Comparison of ENCODE assay signal across 8 mouse cellular contexts in genomic region chr13:48878534-48878933, GRCm38 (mm10). TPM values are rescaled to one million over a fixed set of nuclear protein-coding genes. Genes with fewer than 3 reads are reported as not detected.
DNase-seq lines count a peak whose midpoint lies in the region; ATAC-seq and TF ChIP-seq lines count a peak whose summit lies in the region.

No protein-coding gene starts in this region.

- peaks cover 19% of the 10 kb centered on the region for H3K4me1 ChIP-seq in G1E (ENCODE audit: insufficient read depth, low read depth, low read length)
- H3K4me1 ChIP-seq in forebrain, postnatal 0 days (ENCODE audit: insufficient read depth): 0 out of 2 replicates have a peak, but pooled peaks cover 7% of the 10 kb centered on the region
- peaks cover 7% of the 10 kb centered on the region for H3K4me1 ChIP-seq in lung, embryonic 15.5 days

- no peaks in the 10 kb centered on the region for H3K27me3 ChIP-seq in G1E (ENCODE audit: insufficient read depth, low read length)
- no peaks in the 10 kb centered on the region for H3K27me3 ChIP-seq in forebrain, postnatal 0 days (ENCODE audit: insufficient read depth, low read length)
- H3K27me3 ChIP-seq in lung, embryonic 15.5 days: no peaks in the 10 kb centered on the region

- H3K36me3 ChIP-seq in G1E (replicated peaks): peaks cover 64% of the 10 kb centered on the region
- peaks cover 28% of the 10 kb centered on the region for H3K36me3 ChIP-seq in forebrain, postnatal 0 days (ENCODE audit: insufficient read depth)
- H3K36me3 ChIP-seq in lung, embryonic 15.5 days: peaks cover 26% of the 10 kb centered on the region

- DNase-seq in G1E (ENCODE audit: low spot score): peak; percentile 90
- DNase-seq in cerebellum, adult 18-20 months: peak; percentile 99
- peak; percentile 99 for DNase-seq in forebrain, postnatal 0 days
- DNase-seq in heart, postnatal 4 days: peak; percentile 99
- peak; percentile 98 to 99 for DNase-seq in layer of hippocampus, adult 8-10 months (ENCODE audit: low spot score in 2 of 2)
- peak; percentile 98 for DNase-seq in ovary, adult 18-20 months (ENCODE audit: low spot score)
- DNase-seq in thymus, postnatal 0 days (ENCODE audit: low spot score): peak; percentile 99

- peak overlapping the region; percentile 70 for H3K4me3 ChIP-seq in G1E (ENCODE audit: low read depth, low read length)
- peak overlapping the region; percentile 37 for H3K4me3 ChIP-seq in forebrain, postnatal 0 days (ENCODE audit: low read depth, low read length)
- H3K4me3 ChIP-seq in lung, embryonic 15.5 days: peak overlapping the region; percentile 41

- peak overlapping the region; percentile 70 for H3K4me2 ChIP-seq in forebrain, postnatal 0 days (ENCODE audit: low read depth)
- H3K4me2 ChIP-seq in lung, embryonic 15.5 days: peak overlapping the region; percentile 74

- peak; percentile 96 for ATAC-seq in G1E (ENCODE audit: extremely low read depth, insufficient number of reproducible peaks, low FRiP score, poor library complexity, severe bottlenecking)
- peak; percentile 100 for ATAC-seq in forebrain, postnatal 0 days
- peak; percentile 98 for ATAC-seq in lung, embryonic 15.5 days (ENCODE audit: borderline replicate concordance, extremely low read depth, low FRiP score, low TSS enrichment)

- WGBS in forebrain, postnatal 0 days: 1% methylated on average over 36 of the region's 36 CpGs
- 0% methylated on average over 36 of the region's 36 CpGs for WGBS in lung, embryonic 15.5 days

- H3K9ac ChIP-seq in forebrain, postnatal 0 days: peak overlapping the region; percentile 72
- peak overlapping the region; percentile 56 for H3K9ac ChIP-seq in lung, embryonic 15.5 days

- no peaks in the 10 kb centered on the region for H3K9me3 ChIP-seq in G1E (replicated peaks)
- no peaks in the 10 kb centered on the region for H3K9me3 ChIP-seq in forebrain, postnatal 0 days (ENCODE audit: low read length)
- no peaks in the 10 kb centered on the region for H3K9me3 ChIP-seq in lung, embryonic 15.5 days

- peak overlapping the region; percentile 90 for H3K27ac ChIP-seq in forebrain, postnatal 0 days (ENCODE audit: low read depth, low read length)
- peak overlapping the region; percentile 71 for H3K27ac ChIP-seq in lung, embryonic 15.5 days

- TF ChIP-seq CTCF in G1E (IDR thresholded peaks at IDR 0.05; ENCODE audit: low read depth, low read length): no peak
- no peak for TF ChIP-seq CTCF in forebrain, postnatal 0 days (IDR thresholded peaks at IDR 0.05; ENCODE audit: low read depth)

RNA-seq across cellular contexts. Expression of gene Phf2, which starts 7.6 kb away (rescaled TPM):
- total RNA-seq in G1E (2014; fragmentation: Nextera tagmentation) (53.7 and 59.0 TPM in 2 replicates), G1E (2017) (7.0 and 9.6 TPM in 2 replicates)
- 45.3 and 49.2 TPM in 2 replicates for polyA plus RNA-seq in G1E (2012)
- total RNA-seq in forebrain, postnatal 0 days (2014; rRNA removed): 21.5 and 30.3 TPM in 2 replicates
- 3.7 and 4.7 TPM in 2 replicates for polyA plus RNA-seq in forebrain, postnatal 0 days (2015; fragmentation: Nextera tagmentation; extraction: Ambion mirVana)
- total RNA-seq in heart, postnatal 4 days (2021): 10 to 100 TPM; 29.4 to 32.5 TPM
- total RNA-seq in layer of hippocampus, adult 8-10 months (2022): 10 to 100 TPM; 35.5 to 40.5 (median 37.5) TPM
- polyA plus RNA-seq in lung, embryonic 15.5 days (2015; fragmentation: Nextera tagmentation; extraction: Ambion mirVana): 8.0 and 8.3 TPM in 2 replicates
- 11.9 and 13.0 TPM in 2 replicates for polyA plus RNA-seq in thymus, postnatal 0 days (2015; fragmentation: Nextera tagmentation; extraction: Ambion mirVana)

Comparison
In these comparisons a context has a peak if more than half of its experiments do, and no peak if none do; other contexts are left out.
1. Peak in every context shown above with its lines: DNase-seq, ATAC-seq, H3K4me3 ChIP-seq and H3K27ac ChIP-seq.